Mouse (Mus musculus) hindbrain, embryonic 16.5 days (tissue): ENCODE results near the gene Pard3. TPM values are rescaled to one million over a fixed set of nuclear protein-coding genes. Genes with fewer than 3 reads are reported as not detected.
A peak's percentile ranks its signal among the peaks of the same experiment; 100 is the strongest.

Experiments used
- ATAC-seq: fragments of 200-750 bp; cut with Nextera tagmentation; 2 replicates; pipeline ENCODE4 v1.8.0; 2017; ENCODE audit warnings: moderate TSS enrichment, moderate library complexity
- H3K27ac ChIP-seq: fragments of 300-500 bp; sonication (generic); 2 replicates; pipeline ENCODE4 v1.5.1; 2014; ENCODE audit warnings: low read depth, mild to moderate bottlenecking, control low read depth, low read length, moderate library complexity
- H3K27me3 ChIP-seq: fragments of 300-500 bp; sonication (generic); replicated peaks from 2 replicates; pipeline ENCODE4 v1.6.1; 2014; ENCODE audit warnings: low read length; ENCODE audit not compliant: control insufficient read depth, insufficient read depth
- H3K36me3 ChIP-seq: fragments of 300-500 bp; sonication (generic); 2 replicates; pipeline ENCODE4 v1.6.1; 2014; ENCODE audit warnings: mild to moderate bottlenecking, low read length, moderate library complexity, mixed read lengths; ENCODE audit not compliant: control insufficient read depth, insufficient read depth
- H3K4me1 ChIP-seq: fragments of 300-500 bp; sonication (generic); 2 replicates; pipeline ENCODE4 v1.6.1; 2014; ENCODE audit warnings: low read depth, low read length; ENCODE audit not compliant: control insufficient read depth, insufficient read depth
- H3K4me2 ChIP-seq: fragments of 300-500 bp; sonication (generic); 2 replicates; pipeline ENCODE4 v1.6.1; 2014; ENCODE audit warnings: mild to moderate bottlenecking, low read length, control low read depth, moderate library complexity
- H3K4me3 ChIP-seq: fragments of 300-500 bp; sonication (generic); 2 replicates; pipeline ENCODE4 v1.5.1; 2014; ENCODE audit warnings: mild to moderate bottlenecking, low read length, control low read depth, moderate library complexity
- H3K9ac ChIP-seq: fragments of 300-500 bp; sonication (generic); 2 replicates; pipeline ENCODE4 v1.6.1; 2014; ENCODE audit warnings: low read depth, mild to moderate bottlenecking, control low read depth, low read length, moderate library complexity
- H3K9me3 ChIP-seq: fragments of 300-500 bp; sonication (generic); 2 replicates; pipeline ENCODE4 v1.6.1; 2014; ENCODE audit warnings: mild to moderate bottlenecking, low read length, moderate library complexity; ENCODE audit not compliant: control insufficient read depth
- WGBS: fragments of 180-500 bp; shearing (Covaris S2); extraction: QIAGEN DNeasy Blood & Tissue Kit; methylation state at CpG from one replicate; pipeline ENCODE4 v1.1.7; 2014; 5-methylcytosine and 5-hydroxymethylcytosine counted together
- polyA plus RNA-seq: library from polyadenylated mRNA; unstranded; fragments of >200 nt; fragmentation: Nextera tagmentation; extraction: Ambion mirVana; gene quantifications from 2 replicates; pipeline ENCODE4 v1.2.1, GENCODE M21; 2015

The Pard3 gene
- polyA plus RNA-seq, 1 experiment from 2014 or later = 12.1 TPM

DNA sequence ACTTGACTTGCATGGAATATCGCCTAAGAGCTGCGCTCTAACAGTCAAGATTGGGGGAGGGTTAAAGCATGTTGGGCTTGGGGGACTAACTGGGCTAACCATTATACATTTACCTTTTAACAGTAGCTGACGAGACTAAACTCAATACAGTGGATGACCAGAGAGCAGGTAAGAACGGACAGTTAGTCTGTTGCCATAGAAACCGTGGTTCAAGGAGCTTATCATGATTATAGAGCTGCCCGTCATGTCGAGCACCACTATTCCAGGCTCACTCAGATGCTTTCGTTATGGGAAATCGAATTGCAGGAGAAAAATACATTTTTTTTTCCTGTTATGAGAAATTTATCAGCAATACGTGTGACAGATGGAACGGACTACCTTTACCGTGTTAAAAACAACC lies 346.9 kb downstream of the Pard3 start:
- H3K4me1 ChIP-seq = no peaks in the 10 kb centered on the region; the same call in 1 of the 2 replicates
- H3K4me3 ChIP-seq = no peak overlapping the region
- H3K4me2 ChIP-seq = no peak overlapping the region
- no peak overlapping the region for H3K9ac ChIP-seq
- WGBS = 71% methylated on average over 12 of the region's 12 CpGs
- no peak overlapping the region; the same call in 1 of the 2 replicates for H3K27ac ChIP-seq
- no peaks in the 10 kb centered on the region for H3K9me3 ChIP-seq
- ATAC-seq = peak; percentile 34; the same call in 1 of the 2 replicates
- no peaks in the 10 kb centered on the region for H3K27me3 ChIP-seq
- no peaks in the 10 kb centered on the region for H3K36me3 ChIP-seq

DNA sequence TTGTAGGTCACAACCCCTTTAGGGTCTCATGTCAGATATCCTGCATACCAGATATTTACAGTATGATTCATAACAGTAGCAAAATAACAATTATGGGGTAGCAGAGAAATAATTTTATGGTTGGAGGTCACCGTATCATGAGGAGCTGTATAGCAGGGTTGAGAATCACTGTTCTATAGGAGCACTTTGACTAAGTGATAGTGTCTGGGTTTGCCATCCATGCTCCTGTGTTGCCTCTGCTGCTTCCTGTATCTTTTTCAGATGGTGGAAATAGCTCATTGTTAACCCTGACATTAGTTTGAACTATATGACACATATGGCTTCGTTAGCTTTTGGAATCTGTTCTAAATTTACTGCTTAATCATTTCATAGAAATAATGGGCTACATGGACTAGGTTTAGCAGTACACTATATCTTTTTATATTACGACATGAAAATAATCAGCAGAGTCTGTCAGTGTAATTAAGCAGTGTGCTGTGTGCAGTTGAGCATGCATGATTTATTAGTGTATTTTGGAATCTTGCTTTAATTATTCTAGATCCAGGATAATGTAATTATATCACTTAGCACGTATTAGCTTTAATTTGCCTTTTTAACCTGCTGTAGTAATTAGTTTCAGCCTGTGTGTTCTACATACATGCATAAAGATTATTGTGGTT lies 347.6 kb downstream of the Pard3 start:
- no peak overlapping the region for H3K9ac ChIP-seq
- no peak overlapping the region for H3K4me2 ChIP-seq
- no peaks in the 10 kb centered on the region for H3K27me3 ChIP-seq
- no peak; the same call in 1 of the 2 replicates for ATAC-seq
- no peaks in the 10 kb centered on the region for H3K9me3 ChIP-seq
- H3K4me3 ChIP-seq = no peak overlapping the region
- no peak overlapping the region for H3K27ac ChIP-seq
- H3K36me3 ChIP-seq = no peaks in the 10 kb centered on the region
- H3K4me1 ChIP-seq = no peaks in the 10 kb centered on the region; the same call in 1 of the 2 replicates
- 62% methylated on average over 4 of the region's 4 CpGs for WGBS

DNA sequence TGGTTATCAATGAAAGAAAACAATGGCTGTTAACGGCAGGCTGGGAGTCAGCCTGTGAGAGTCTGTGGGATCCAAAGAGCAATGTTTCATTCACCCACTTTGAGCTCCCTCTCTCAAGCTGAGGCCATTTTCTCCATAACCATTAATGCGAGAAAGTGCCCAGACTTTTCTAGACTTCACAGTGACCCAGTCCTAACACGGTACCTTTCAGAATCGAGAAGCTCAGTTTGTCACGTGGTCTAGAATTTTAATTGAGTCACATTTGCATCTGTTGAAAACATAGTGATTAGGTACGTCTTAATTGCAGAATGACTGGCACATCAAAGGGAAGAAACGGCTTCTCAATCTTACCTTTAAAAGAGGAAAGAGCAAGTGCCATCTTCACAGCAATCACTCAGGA lies 359.3 kb downstream of the Pard3 start:
- peak overlapping the region; percentile 44 for H3K27ac ChIP-seq

DNA sequence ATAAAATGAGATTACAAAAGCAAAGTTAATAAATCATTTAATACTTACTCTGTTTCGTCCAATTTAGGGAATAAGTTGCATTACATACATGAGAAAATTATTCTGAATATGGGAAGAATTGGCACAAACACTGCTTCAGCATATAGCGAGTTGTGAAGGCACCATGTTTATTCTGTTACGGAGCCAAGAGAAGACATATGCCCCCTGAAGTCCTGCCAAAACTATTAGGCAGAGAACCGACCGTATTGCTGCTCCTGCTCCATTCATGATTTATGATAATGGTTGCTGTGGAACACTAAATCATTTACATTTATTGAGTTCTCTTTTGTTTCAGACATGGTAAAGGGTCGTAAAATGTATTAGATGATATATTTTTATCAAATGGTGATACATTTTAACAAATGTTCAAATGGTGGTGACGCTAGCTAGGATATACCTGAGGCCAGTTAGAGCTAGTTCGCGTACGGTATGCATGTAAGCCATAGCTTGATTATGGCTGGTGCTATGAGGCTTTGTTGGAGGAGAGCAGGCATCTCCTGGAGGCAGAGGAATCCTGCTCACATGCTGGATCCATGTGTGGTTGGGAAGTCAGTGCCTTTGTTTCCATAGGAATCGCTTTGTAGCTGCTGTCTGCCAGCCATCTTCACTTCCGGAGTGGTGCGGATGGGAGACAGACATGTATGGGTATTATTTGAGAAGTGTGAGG lies 360.7 kb downstream of the Pard3 start:
- H3K27ac ChIP-seq = peak overlapping the region; percentile 18; the same call in 1 of the 2 replicates
- no peak for ATAC-seq
- H3K9ac ChIP-seq = no peak overlapping the region
- H3K4me1 ChIP-seq = peaks cover 8% of the 10 kb centered on the region
- no peak overlapping the region for H3K4me2 ChIP-seq
- no peaks in the 10 kb centered on the region for H3K27me3 ChIP-seq
- no peak overlapping the region for H3K4me3 ChIP-seq
- WGBS = 65% methylated on average over 13 of the region's 13 CpGs
- H3K36me3 ChIP-seq = no peaks in the 10 kb centered on the region; the same call in 1 of the 2 replicates
- H3K9me3 ChIP-seq = no peaks in the 10 kb centered on the region

More for the DNA sequence above, 359.3 kb downstream of the Pard3 start:
- 27% methylated on average over 7 of the region's 7 CpGs for WGBS
- H3K9ac ChIP-seq = no peak overlapping the region
- peaks cover 8% of the 10 kb centered on the region for H3K4me1 ChIP-seq
- H3K4me2 ChIP-seq = no peak overlapping the region
- no peak for ATAC-seq
- no peaks in the 10 kb centered on the region for H3K27me3 ChIP-seq
- no peaks in the 10 kb centered on the region for H3K9me3 ChIP-seq
- H3K36me3 ChIP-seq = no peaks in the 10 kb centered on the region; the same call in 1 of the 2 replicates
- H3K4me3 ChIP-seq = no peak overlapping the region

DNA sequence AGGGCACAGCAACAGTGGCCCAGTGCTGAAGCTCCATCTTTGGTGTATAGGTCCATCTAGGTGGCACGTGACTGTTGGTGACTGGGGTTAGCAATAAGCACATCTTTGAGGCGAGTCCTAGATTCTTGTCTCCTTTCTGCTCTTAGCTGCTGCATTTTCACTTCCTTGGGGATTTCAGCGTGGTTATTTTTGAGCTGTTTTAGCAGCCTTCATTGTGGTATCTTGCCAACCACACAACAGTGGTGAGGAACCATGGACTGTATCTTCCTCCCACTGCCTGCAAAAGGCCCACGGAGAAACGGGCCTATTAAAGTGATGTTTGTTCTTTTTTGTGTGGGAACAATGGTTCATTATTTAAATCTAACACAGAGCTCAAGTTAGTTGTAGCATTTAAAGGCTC lies 363.2 kb downstream of the Pard3 start:
- no peak overlapping the region for H3K27ac ChIP-seq
- no peak overlapping the region for H3K4me3 ChIP-seq
- no peaks in the 10 kb centered on the region for H3K9me3 ChIP-seq
- WGBS = 63% methylated on average over 5 of the region's 5 CpGs
- ATAC-seq = no peak
- H3K27me3 ChIP-seq = no peaks in the 10 kb centered on the region
- H3K4me1 ChIP-seq = peaks cover 8% of the 10 kb centered on the region
- no peak overlapping the region for H3K9ac ChIP-seq
- H3K4me2 ChIP-seq = no peak overlapping the region
- H3K36me3 ChIP-seq = no peaks in the 10 kb centered on the region; the same call in 1 of the 2 replicates

DNA sequence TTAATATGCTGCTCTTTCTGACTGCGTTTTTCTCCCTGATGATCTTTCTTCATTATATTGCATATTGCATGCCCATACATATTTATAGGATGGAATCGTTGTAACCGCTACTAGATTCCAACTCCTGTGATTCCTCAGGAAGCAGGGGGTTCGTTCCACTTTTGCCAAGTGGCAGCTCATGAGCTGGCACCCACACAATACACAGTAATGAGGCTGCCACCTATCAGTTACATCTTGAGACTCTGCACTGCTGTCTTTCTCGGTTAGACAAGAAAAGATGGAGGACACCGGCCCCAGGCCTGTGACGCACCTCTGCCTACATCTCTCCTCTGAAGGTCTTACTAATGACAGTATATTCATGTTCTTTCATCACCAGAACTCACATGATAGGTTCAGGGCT lies 364.3 kb downstream of the Pard3 start:
- no peak overlapping the region for H3K4me3 ChIP-seq
- ATAC-seq = 0 out of 2 replicates have a peak, but pooled peaks have one; percentile 25
- WGBS = 62% methylated on average over 7 of the region's 7 CpGs
- no peak overlapping the region for H3K27ac ChIP-seq
- H3K4me2 ChIP-seq = no peak overlapping the region
- no peak overlapping the region for H3K9ac ChIP-seq
- H3K9me3 ChIP-seq = no peaks in the 10 kb centered on the region
- no peaks in the 10 kb centered on the region for H3K27me3 ChIP-seq
- peaks cover 3% of the 10 kb centered on the region; the same call in 1 of the 2 replicates for H3K4me1 ChIP-seq
- peaks cover 4% of the 10 kb centered on the region; the same call in 1 of the 2 replicates for H3K36me3 ChIP-seq

DNA sequence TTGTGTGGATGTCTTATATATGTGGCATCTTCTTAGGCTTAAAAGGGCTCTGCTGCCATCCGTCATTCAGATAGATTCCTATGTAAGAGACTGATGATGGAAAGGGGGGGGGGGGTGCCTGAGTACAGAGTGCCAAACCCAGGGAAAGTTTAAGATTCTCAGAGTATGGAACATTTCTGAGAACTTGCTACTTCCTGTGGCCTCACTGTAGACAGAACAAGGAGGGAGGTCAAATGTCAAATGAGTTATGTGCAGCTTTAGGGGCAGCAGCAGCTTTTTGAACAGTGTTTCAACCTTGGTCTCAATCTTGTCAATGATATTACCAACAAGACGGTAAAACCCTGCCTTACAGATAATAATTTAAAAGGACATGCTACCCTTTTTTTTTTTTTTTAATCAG lies 367.5 kb downstream of the Pard3 start:
- Histone ChIP-seq H3K4me1 (no peaks in the 10 kb centered on the region), H3K9me3 (no peaks in the 10 kb centered on the region), H3K4me3 (no peak overlapping the region), H3K36me3 (peaks cover 4% of the 10 kb centered on the region; the same call in 1 of the 2 replicates), H3K4me2 (no peak overlapping the region), H3K27ac (no peak overlapping the region), H3K9ac (no peak overlapping the region), H3K27me3 (no peaks in the 10 kb centered on the region)
- WGBS = 89% methylated on average over 2 of the region's 2 CpGs
- ATAC-seq = no peak

DNA sequence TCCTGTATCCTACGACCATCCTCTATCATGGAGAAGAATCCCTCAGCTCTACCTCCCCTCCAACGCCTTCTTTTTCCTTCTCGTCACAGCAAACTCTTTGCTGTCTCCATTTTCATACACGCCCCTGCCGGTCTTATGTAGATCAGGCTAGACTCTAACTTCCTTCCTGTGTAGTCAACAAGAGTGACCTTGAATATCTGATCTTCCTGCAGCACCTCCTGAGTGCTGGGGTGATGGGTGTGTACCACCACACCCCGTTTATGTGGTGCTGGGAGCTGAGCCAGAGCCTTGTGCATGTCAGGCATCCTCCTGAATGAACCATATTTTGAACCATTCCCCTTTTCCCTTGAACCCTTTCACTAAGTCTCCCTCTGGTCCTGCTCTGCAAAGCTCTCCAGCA lies 372.3 kb downstream of the Pard3 start:
- Histone ChIP-seq H3K9me3 (no peaks in the 10 kb centered on the region), H3K4me1 (peaks cover 14% of the 10 kb centered on the region), H3K27me3 (no peaks in the 10 kb centered on the region), H3K4me3 (no peak overlapping the region), H3K9ac (no peak overlapping the region), H3K4me2 (no peak overlapping the region), H3K27ac (no peak overlapping the region), H3K36me3 (peaks cover 4% of the 10 kb centered on the region; the same call in 1 of the 2 replicates)
- ATAC-seq = no peak
- WGBS = 90% methylated on average over 6 of the region's 6 CpGs

DNA sequence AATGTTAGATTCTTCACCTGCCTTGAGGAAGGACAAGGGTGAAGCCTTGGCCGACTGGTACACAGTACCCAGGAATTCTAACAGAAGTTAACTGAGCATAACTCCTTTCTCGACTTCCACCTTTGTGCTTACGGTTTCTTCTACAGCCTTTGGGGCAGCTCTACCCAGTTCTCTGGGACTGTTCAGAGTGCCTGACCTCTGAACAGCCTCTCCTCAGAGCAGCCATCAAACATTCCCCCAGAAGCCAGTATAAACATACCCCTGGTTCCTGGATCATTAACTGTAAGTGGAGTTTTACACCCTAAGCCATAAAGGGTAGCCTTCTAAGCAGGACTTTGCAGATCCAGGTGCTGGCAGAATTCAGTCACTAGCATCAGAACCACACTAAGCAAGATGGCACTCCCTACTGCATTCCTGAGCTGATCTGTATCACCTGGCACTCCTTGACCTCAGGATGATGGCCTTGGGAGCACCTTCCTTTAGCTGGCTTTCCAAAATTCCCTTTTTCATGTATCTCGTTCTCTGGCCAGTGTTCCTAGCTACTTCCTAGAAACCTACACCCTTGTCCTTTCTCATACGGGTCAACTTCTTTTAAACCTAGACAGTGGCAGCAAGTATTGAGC lies 374.0 kb downstream of the Pard3 start:
- Histone ChIP-seq H3K27ac (no peak overlapping the region), H3K27me3 (no peaks in the 10 kb centered on the region), H3K4me2 (no peak overlapping the region), H3K4me1 (peaks cover 14% of the 10 kb centered on the region), H3K4me3 (no peak overlapping the region), H3K36me3 (peaks cover under 1% of the 10 kb centered on the region; the same call in 1 of the 2 replicates), H3K9ac (no peak overlapping the region), H3K9me3 (no peaks in the 10 kb centered on the region)
- 96% methylated on average over 5 of the region's 5 CpGs for WGBS
- no peak for ATAC-seq
